Mouse (Mus musculus) T-helper 1 cell (primary cell): ENCODE data around the gene Ankrd44.

Source experiments
- in situ Hi-C: fragments of 300-600 bp; cut with MboI, MseI; formaldehyde crosslinking; loops from one replicate; pipeline ENCODE4 v1.15.1; 2025; ENCODE audit warnings: high pct_unique_total_duplicates

Ankrd44 gene

GRCm38 (mm10) chr1:54923366-54924308 lies 2.5 kb downstream of the Ankrd44 start:
- in situ Hi-C loops, result no loop called here

GRCm38 (mm10) chr1:54922707-54923106 lies 3.5 kb downstream of the Ankrd44 start:
- in situ Hi-C loops, result no loop called here

GRCm38 (mm10) chr1:54922025-54922574 lies 4.1 kb downstream of the Ankrd44 start:
- in situ Hi-C loops, result no loop called here

GRCm38 (mm10) chr1:54920132-54920531 lies 6.1 kb downstream of the Ankrd44 start:
- in situ Hi-C loops, result no loop called here

DNA sequence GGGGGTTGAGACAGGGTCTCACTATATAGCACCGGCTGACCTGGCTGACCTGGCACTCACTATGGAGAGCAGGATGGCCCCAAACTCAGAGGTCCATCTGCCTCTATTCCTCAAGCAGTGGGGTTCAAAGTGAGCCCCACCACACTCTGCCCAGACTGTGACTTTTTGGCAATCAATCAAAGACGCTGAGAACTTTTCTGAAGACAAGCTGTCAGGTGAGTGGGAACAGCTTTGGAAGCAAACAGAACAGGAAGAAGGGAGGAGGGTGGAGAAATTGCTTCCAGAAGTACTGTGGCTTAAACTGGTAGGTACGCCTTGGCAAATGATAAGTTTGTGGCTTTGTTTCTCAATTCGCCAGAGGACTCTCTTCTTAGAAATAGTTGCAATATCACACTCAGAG lies 9.7 kb downstream of the Ankrd44 start:
- in situ Hi-C loops, result no loop called here

GRCm38 (mm10) chr1:54914387-54914786 lies 11.8 kb downstream of the Ankrd44 start:
- in situ Hi-C loops, result no loop called here

- in situ Hi-C loops, result no loop called here
These were observed 12.8 kb downstream of the Ankrd44 start for GRCm38 (mm10) chr1:54913379-54913873.

DNA sequence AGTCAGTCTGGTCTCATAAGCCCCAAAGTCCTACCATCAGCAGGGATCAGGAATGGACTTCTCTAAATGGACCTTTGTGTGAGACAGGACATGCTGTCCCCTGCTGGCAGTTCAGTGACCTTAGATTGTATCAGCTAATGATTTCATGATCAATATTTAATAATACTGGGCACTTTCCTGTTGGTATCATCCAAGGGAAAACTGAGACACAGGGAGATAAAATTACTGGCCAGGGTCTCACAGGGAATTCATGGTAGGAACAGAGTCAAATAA lies 13.2 kb downstream of the Ankrd44 start:
- in situ Hi-C loops, result no loop called here

DNA sequence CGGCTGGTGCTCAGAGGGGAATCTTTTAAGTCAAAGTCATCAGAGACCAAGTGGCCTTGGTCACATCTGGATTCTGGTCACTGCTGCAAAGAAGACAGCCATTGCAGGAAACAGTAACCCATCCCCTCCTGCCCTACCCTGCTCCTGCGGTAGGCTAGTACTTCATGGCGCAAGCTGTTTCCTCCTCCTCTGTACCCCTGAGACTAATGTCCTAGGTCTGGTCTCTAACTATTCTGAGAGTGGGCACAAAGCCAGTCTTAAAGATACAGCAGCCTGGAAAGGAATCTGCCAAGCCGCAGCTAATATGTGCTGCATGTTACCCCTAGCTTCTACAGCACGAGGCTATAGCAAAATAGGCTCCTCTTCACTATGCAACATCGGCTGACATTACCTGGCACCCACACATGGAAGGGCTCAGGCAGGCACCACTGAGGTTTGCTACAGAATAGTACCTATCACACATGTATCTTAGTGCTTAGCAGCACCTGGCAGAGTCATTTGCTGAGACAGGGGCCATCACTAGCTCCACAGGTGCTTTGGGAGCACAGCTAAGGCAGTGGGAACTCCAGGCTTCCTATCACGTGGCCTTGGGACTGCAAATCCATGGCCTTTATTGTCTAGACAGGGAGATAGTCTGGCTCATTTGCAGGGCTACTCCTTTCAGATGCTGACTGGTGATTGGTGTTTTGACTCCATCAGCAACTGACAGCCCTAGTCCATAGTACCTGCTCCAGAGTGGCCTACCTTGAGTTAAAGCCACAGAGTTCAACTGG lies 13.7 kb downstream of the Ankrd44 start:
- in situ Hi-C loops, result no loop called here

- in situ Hi-C loops, result no loop called here
These were observed 15.0 kb downstream of the Ankrd44 start for GRCm38 (mm10) chr1:54911256-54911610.

DNA sequence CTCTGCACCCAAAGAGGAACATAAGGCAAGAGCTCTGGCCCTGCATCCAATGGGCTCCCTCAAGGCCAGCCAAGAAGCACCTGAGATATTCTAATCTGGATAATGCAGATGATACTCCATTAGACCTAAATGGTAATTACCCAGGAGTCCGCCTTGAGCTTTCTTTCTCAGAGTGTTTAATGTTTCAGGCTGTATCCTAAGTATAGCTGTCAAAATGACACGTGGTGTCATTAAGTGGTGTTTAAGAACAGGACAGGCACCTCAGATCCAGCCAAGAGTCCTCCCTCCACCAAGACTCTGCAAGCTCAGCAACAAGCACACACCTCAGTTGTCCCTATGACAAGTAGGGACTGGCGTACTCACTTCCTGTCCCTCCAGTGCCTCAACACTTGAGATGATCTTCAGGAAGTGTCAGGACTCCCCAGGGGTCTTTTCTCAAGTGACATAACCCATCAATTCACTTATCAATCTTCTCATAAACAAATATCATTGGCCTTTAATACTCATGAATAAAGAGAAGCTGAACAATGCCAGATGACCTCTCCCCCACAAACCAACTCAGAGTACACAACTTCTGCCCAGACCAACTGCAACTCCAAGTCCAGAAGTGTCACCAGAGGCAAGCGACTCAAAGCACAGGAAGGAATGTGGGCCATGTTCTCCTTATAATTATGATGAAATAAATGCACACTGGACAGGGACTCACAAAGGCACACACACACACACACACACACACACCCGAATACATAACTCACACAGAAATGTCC lies 15.5 kb downstream of the Ankrd44 start:
- in situ Hi-C loops, result no loop called here

- in situ Hi-C loops, result no loop called here
These were observed 17.4 kb downstream of the Ankrd44 start for GRCm38 (mm10) chr1:54908786-54909185.

GRCm38 (mm10) chr1:54907066-54907639 lies 19.0 kb downstream of the Ankrd44 start:
- in situ Hi-C loops, result no loop called here

DNA sequence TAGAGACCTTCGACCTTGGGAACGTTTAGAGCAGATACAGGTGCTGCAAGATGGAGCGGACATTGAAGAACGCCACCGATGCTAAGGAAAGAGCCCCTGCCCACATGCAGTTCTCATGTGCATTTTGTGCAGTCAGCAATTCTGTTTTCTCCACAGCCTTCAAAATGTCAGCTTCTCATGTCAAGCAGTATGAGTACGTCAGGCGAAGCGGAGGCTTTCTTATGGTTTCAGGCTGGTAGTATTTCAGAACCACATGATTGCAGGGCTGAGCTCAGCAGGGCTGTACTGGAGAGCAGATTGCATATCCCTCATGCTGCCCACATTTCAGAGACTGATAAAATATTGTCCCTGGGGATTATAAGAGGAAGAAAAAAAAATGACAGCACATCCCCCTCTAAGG lies 19.9 kb downstream of the Ankrd44 start:
- in situ Hi-C loops, result no loop called here

GRCm38 (mm10) chr1:54905632-54906031 lies 20.6 kb downstream of the Ankrd44 start:
- in situ Hi-C loops, result no loop called here

DNA sequence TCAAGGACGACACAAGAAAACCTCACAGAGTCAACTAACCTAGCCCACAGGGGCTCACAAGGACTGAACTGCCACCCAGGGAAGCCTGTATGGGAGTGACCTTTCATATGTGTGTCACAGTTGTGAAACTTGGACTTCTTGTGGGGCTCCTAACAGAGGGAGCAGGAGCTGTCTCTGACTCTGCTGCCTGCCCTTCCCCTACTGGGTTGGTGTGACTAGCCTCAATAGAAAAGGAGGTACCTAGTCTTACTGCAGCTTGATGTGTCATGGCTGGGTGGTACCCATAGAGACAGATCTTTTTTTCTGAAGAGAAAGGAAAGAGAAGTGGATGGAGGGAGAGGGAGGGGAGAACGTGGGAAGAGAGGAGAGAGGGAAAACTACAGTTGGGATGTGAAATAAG lies 22.0 kb downstream of the Ankrd44 start:
- in situ Hi-C loops, result loop anchor here (5.0 kb wide), 1 partner anchor 37 kb away; no protein-coding TSS in a partner anchor

DNA sequence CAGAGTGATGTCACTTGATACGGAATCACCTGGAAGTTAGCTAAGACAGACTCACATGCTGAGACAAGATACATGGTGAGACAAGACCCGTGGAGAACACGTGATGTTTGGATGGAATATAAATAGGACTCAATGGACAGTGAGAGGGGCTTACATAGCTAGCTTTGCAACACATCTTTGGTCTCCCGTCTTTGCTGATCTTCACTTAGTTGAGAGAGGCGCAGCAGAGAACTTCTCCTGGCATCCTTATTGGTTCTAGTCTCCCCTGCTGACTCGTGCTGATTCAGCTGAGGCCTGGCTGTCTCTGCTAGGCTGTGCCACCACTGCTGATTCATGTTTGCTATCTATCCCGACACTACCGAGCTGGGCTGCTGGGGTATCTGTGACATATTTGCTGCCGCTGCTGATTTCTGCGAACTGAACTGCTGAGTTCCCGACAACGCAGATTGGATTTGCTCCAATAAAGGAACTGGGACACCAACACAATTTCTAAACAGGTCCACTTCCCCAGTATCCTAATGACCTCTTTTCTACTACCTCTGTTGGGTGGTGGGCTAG lies 23.4 kb downstream of the Ankrd44 start:
- in situ Hi-C loops, result loop anchor here (5.0 kb wide), 1 partner anchor 35 kb away; no protein-coding TSS in a partner anchor

GRCm38 (mm10) chr1:54901084-54901483 lies 25.1 kb downstream of the Ankrd44 start:
- in situ Hi-C loops, result loop anchor here (5.0 kb wide), 1 partner anchor 34 kb away; no protein-coding TSS in a partner anchor

GRCm38 (mm10) chr1:54899247-54899646 lies 26.9 kb downstream of the Ankrd44 start:
- in situ Hi-C loops, result no loop called here

DNA sequence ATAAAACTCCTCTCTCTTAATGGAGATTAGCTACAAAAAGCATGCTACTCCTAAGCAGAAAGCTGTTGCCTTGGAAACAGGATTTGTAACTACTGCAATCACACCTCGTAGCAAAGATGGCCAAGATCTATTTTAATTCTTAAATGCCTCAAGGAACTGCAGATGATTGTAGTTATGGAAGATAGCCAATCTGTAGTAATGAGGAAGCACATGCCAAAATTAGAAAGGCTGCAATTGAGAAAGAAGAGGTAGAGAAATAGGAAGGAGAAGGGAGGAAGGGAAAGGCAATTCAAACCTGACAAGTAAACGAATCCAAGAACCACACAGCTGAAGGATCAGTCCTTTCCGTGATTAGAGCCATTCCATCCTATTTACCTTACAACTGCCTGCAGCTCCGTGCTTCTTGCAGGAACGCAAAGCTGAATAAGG lies 27.5 kb downstream of the Ankrd44 start:
- in situ Hi-C loops, result no loop called here

DNA sequence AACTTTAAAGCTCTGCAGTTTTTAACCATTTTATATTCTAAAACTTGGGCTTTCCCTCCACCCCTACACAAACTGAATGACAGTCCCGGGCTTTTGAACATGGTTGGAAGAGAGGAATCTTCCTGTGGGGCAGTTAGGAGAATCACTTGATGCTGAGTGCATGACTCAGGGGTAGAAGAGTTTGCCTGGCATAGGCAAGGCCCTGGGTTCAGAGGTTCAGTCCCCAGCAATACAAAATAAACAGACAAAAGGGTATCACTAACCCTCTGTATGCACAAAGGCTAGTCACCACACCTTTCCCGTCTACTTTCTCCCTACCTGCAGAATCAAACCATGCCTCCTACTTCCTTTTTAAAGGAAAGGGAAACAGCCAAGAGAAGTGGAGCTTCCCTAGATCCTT lies 28.5 kb downstream of the Ankrd44 start:
- in situ Hi-C loops, result no loop called here
